Mouse (Mus musculus) testis, postnatal 14 days (tissue): Measurements from ENCODE around the gene Klk1b26.
"Not testable (repeated sequence)": the region's sequence is repeated elsewhere in the genome, so short reads cannot be mapped to it uniquely, and the experiment has no call there.

Experiments used
- DNase-seq: peaks from one replicate; pipeline ENCODE4 v3.0.0; 2021; ENCODE audit warnings: low spot score

Klk1b26 gene

GRCm38 (mm10) chr7:44011868-44012267 lies at the start of gene Klk1b26:
TSS of gene Klk1b26 (plus strand) at chr7:44012168.
- DNase-seq: not testable (repeated sequence)

GRCm38 (mm10) chr7:43966451-43966850 lies 45.5 kb upstream of the Klk1b26 start, which contains the start of gene Klk1b1:
TSS of gene Klk1b1 (plus strand) at chr7:43966751.
- no peak for DNase-seq

- no peak for DNase-seq
Observed at GRCm38 (mm10) chr7:43967058-43967457, 44.9 kb upstream of the Klk1b26 start.

- DNase-seq: no peak
Observed at GRCm38 (mm10) chr7:43967612-43968011, 44.4 kb upstream of the Klk1b26 start.

GRCm38 (mm10) chr7:43975761-43976160 lies 36.2 kb upstream of the Klk1b26 start, which contains the start of gene Klk1b9:
TSS of gene Klk1b9 (plus strand) at chr7:43976061.
- not testable (repeated sequence) for DNase-seq

GRCm38 (mm10) chr7:43985657-43986056 lies 26.3 kb upstream of the Klk1b26 start:
- no peak for DNase-seq

- not testable (repeated sequence) for DNase-seq
Observed at GRCm38 (mm10) chr7:43994821-43995220, 17.1 kb upstream of the Klk1b26 start.

GRCm38 (mm10) chr7:43995577-43995976 lies 16.4 kb upstream of the Klk1b26 start, which contains the start of gene Klk1b11:
TSS of gene Klk1b11 (plus strand) at chr7:43995877.
- not testable (repeated sequence) for DNase-seq

GRCm38 (mm10) chr7:44004847-44005246 lies 7.1 kb upstream of the Klk1b26 start:
- DNase-seq: no peak

- not testable (repeated sequence) for DNase-seq
Observed at GRCm38 (mm10) chr7:44014666-44015065, 2.7 kb downstream of the Klk1b26 start.

- DNase-seq: no peak
Observed at GRCm38 (mm10) chr7:44015071-44015470, 3.1 kb downstream of the Klk1b26 start.

GRCm38 (mm10) chr7:44051990-44052389 lies 40.0 kb downstream of the Klk1b26 start, which contains the start of gene Klk1b27:
TSS of gene Klk1b27 (plus strand) at chr7:44052290.
- DNase-seq: not testable (repeated sequence)
